Mouse (Mus musculus) limb, embryonic 14.5 days (tissue): ENCODE results near the gene Umodl1. TPM values are rescaled to one million over a fixed set of nuclear protein-coding genes. Genes with fewer than 3 reads are reported as not detected.

Experiments
- ATAC-seq: fragments of 200-750 bp; cut with Nextera tagmentation; 2 replicates; pipeline ENCODE4 v1.8.0; 2017; ENCODE audit warnings: low read depth, moderate number of reproducible peaks, moderate TSS enrichment; ENCODE audit not compliant: low FRiP score
- DNase-seq: peaks from one replicate; pipeline ENCODE4 v3.0.0-alpha.2; 2015; ENCODE audit warnings: low spot score
- H3K27ac ChIP-seq: fragments of 300-500 bp; sonication (generic); replicated peaks from 2 replicates; pipeline ENCODE4 v1.5.1; 2014; ENCODE audit warnings: low read depth, mild to moderate bottlenecking, low read length, moderate library complexity, mixed read lengths
- H3K27me3 ChIP-seq: fragments of 300-500 bp; sonication (generic); 2 replicates; pipeline ENCODE4 v1.6.1; 2014; ENCODE audit warnings: low read length, mixed read lengths; ENCODE audit not compliant: control insufficient read depth, insufficient read depth
- H3K36me3 ChIP-seq: fragments of 300-500 bp; sonication (generic); 2 replicates; pipeline ENCODE4 v1.6.1; 2014; ENCODE audit warnings: mild to moderate bottlenecking, low read length, moderate library complexity, mixed read lengths; ENCODE audit not compliant: control insufficient read depth, insufficient read depth
- H3K4me1 ChIP-seq: fragments of 300-500 bp; sonication (generic); 2 replicates; pipeline ENCODE4 v1.6.1; 2014; ENCODE audit warnings: antibody characterized with exemption, low read length, mixed read lengths; ENCODE audit not compliant: control insufficient read depth, insufficient read depth
- H3K4me2 ChIP-seq: fragments of 300-500 bp; sonication (generic); replicated peaks from 2 replicates; pipeline ENCODE4 v1.6.1; 2014; ENCODE audit warnings: low read depth, mild to moderate bottlenecking, low read length, moderate library complexity; ENCODE audit not compliant: severe bottlenecking
- H3K4me3 ChIP-seq: fragments of 300-500 bp; sonication (generic); replicated peaks from 2 replicates; pipeline ENCODE4 v1.5.1; 2014; ENCODE audit warnings: low read length
- H3K9ac ChIP-seq: fragments of 300-500 bp; sonication (generic); 2 replicates; pipeline ENCODE4 v1.6.1; 2014; ENCODE audit warnings: mild to moderate bottlenecking, low read depth, low read length, moderate library complexity; ENCODE audit not compliant: severe bottlenecking
- H3K9me3 ChIP-seq: fragments of 300-500 bp; sonication (generic); 2 replicates; pipeline ENCODE4 v1.6.1; 2016; ENCODE audit warnings: low read length; ENCODE audit not compliant: control insufficient read depth
- POLR2A ChIP-seq: fragments of 200-500 bp; IDR thresholded peaks from 2 replicates; pipeline ENCODE4 v1.8.0; 2012; ENCODE audit warnings: inconsistent platforms, mild to moderate bottlenecking, moderate library complexity, borderline replicate concordance; ENCODE audit not compliant: insufficient read depth, insufficient read length; ENCODE audit errors: extremely low read depth
- WGBS: fragments of 180-500 bp; shearing (Covaris S2); extraction: QIAGEN DNeasy Blood & Tissue Kit; methylation state at CpG from one replicate; pipeline ENCODE4 v1.1.7; 2014; 5-methylcytosine and 5-hydroxymethylcytosine counted together
- polyA plus RNA-seq, 2 experiments: library from polyadenylated mRNA; depleted of rRNA in 1 of 2; stranded (reverse) in 1 of 2; unstranded in 1 of 2; fragments of >200 nt; fragmentation: Nextera tagmentation in 1 of 2; extraction: Ambion mirVana in 1 of 2; gene quantifications; 2 replicates each; pipeline versions ENCODE4 v1.2.1 to v1.2.3; 2012 to 2014

Gene Umodl1
- polyA plus RNA-seq, 2 experiments = 0.08 to 0.15 TPM

GRCm38 (mm10) chr17:31024125-31024781 lies 69.8 kb downstream of the Umodl1 start:
- Histone ChIP-seq H3K27me3 (no peaks in the 10 kb centered on the region), H3K9me3 (no peaks in the 10 kb centered on the region), H3K36me3 (no peaks in the 10 kb centered on the region), H3K4me1 (no peaks in the 10 kb centered on the region), H3K4me2 (no peak overlapping the region), H3K4me3 (no peak overlapping the region), H3K9ac (no peak overlapping the region), H3K27ac (no peak overlapping the region)
- ATAC-seq = no peak
- DNase-seq = no peak
- no peak for TF ChIP-seq POLR2A
- 64% methylated on average over 7 of the region's 7 CpGs for WGBS

DNA sequence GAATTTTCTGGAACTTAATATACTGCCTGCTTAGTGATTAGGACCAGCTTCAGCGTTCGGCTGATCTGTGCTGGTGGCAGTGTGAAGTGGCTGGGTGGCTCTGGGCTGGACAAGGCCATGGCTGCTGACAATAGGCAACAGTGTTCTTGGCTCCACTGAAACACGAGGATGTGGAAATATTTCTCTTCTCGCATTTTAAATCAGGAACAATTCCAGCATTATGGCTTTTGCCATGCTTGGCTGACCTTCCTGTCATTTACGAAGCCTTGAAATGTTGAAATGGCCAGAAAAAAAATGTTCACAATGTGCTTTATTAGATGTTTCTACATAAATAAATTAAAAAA lies 70.3 kb downstream of the Umodl1 start:
- no peaks in the 10 kb centered on the region for H3K9me3 ChIP-seq

DNA sequence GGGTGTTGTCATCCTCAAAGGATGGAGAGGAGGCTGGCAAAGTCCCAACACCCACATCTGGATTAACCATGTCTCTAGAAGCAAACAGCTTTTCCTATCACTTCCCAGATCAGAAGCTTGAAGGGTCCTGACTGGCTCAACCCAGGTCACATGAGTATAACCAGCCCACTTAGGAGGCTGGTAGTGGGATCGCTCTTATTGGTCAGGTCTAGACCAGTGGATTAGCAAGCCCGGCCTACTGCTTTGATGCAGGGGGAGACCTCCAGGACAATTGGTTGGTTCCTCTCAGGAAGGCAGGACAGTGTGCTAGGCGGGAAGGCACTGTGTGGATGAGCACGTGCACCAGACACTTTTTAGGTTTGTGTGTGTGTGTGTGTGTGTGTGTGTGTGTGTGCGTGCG lies 72.5 kb downstream of the Umodl1 start:
- TF ChIP-seq POLR2A = no peak
- no peak for ATAC-seq
- 88% methylated on average over 6 of the region's 6 CpGs for WGBS

More for the DNA sequence above, 70.3 kb downstream of the Umodl1 start:
- Histone ChIP-seq H3K4me1 (no peaks in the 10 kb centered on the region), H3K9ac (no peak overlapping the region), H3K27me3 (no peaks in the 10 kb centered on the region), H3K27ac (no peak overlapping the region), H3K4me2 (no peak overlapping the region), H3K4me3 (no peak overlapping the region), H3K36me3 (no peaks in the 10 kb centered on the region)
- no peak for TF ChIP-seq POLR2A
- no peak for DNase-seq
- WGBS = 69% methylated on average over 5 of the region's 5 CpGs
- no peak for ATAC-seq

DNA sequence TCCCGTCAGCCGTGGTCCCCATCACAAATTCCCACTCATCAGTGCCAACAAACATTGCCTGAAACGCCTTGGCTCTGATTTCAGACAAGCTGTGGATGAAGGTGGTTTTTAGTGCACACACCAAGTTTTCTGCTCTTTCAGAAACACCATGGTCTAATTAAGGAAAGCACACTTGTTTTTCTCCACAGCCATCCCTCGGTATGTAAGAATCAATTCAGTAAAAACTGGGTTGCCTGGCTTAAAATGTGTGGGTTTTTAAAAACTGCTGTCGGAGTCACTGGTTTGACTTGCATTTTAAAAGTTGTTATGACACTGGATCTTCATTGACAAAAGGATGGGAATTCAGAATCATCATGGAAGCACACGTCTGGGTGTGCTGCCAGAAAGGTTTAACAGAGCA lies 73.3 kb downstream of the Umodl1 start:
- no peak for DNase-seq

More for the DNA sequence above, 72.5 kb downstream of the Umodl1 start:
- no peaks in the 10 kb centered on the region for H3K9me3 ChIP-seq
- no peaks in the 10 kb centered on the region for H3K27me3 ChIP-seq
- no peak overlapping the region for H3K4me3 ChIP-seq
- H3K4me1 ChIP-seq = no peaks in the 10 kb centered on the region
- H3K9ac ChIP-seq = no peak overlapping the region
- no peaks in the 10 kb centered on the region for H3K36me3 ChIP-seq
- no peak overlapping the region for H3K27ac ChIP-seq
- H3K4me2 ChIP-seq = no peak overlapping the region
- DNase-seq = peak; percentile 24

DNA sequence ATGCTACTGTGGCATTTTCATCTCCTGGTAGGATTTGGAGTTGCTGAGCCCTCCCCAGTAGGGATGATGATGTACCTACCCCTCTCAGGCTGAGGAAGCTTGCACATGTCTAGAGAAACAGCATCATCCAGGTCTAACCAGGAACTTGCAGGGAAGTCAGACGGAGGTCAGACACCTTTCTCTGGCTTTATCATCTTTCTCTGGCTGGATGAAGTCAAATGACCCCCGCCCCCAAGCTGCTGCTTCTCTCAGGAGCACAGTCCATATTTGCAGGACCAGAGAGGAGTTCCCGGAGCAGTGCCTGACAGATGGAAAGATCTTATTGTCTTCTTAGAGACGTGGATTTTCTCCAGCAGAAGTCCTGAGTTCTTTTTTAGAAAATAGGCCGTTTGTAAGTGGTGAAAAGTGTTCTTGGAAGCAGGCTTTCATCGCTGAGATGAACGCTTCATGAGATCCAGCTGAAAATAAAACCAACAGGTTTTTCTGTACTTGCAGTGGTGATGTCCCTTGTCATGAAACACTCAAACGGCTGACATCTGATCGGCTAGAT lies 74.5 kb downstream of the Umodl1 start:
- H3K4me3 ChIP-seq = no peak overlapping the region
- no peaks in the 10 kb centered on the region for H3K9me3 ChIP-seq
- WGBS = 73% methylated on average over 9 of the region's 9 CpGs
- H3K36me3 ChIP-seq = no peaks in the 10 kb centered on the region
- DNase-seq = no peak
- no peak for TF ChIP-seq POLR2A
- H3K27ac ChIP-seq = no peak overlapping the region
- no peak overlapping the region for H3K4me2 ChIP-seq
- H3K27me3 ChIP-seq = no peaks in the 10 kb centered on the region
- H3K4me1 ChIP-seq = no peaks in the 10 kb centered on the region
- ATAC-seq = no peak
- H3K9ac ChIP-seq = no peak overlapping the region

More for the DNA sequence above, 73.3 kb downstream of the Umodl1 start:
- 85% methylated on average over 6 of the region's 6 CpGs for WGBS
- TF ChIP-seq POLR2A = no peak
- Histone ChIP-seq H3K9ac (no peak overlapping the region), H3K36me3 (no peaks in the 10 kb centered on the region), H3K27me3 (no peaks in the 10 kb centered on the region), H3K4me1 (no peaks in the 10 kb centered on the region), H3K4me2 (no peak overlapping the region), H3K9me3 (no peaks in the 10 kb centered on the region), H3K4me3 (no peak overlapping the region), H3K27ac (no peak overlapping the region)
- no peak for ATAC-seq
